Mouse (Mus musculus) cortical plate, adult 2 months (tissue): Measurements from ENCODE around the gene Acbd3. TPM values are rescaled to one million over a fixed set of nuclear protein-coding genes. Genes with fewer than 3 reads are reported as not detected.

Source experiments
- H3K27ac ChIP-seq: fragments of 200-500 bp; 2 replicates; pipeline ENCODE4 v1.5.1; 2012; ENCODE audit warnings: low read length, control low read depth, inconsistent platforms; ENCODE audit not compliant: insufficient read depth
- H3K4me1 ChIP-seq: fragments of 200-500 bp; 2 replicates; pipeline ENCODE4 v1.6.1; 2011; ENCODE audit warnings: low read length; ENCODE audit not compliant: control insufficient read depth, insufficient read depth
- H3K4me3 ChIP-seq: fragments of 200-500 bp; 2 replicates; pipeline ENCODE4 v1.5.1; 2011; ENCODE audit warnings: mild to moderate bottlenecking, low read length, control low read depth; ENCODE audit not compliant: insufficient read depth
- CTCF ChIP-seq: fragments of 200-500 bp; IDR thresholded peaks from 2 replicates; pipeline ENCODE4 v1.5.1; 2011; ENCODE audit warnings: mild to moderate bottlenecking, control low read depth, low read length; ENCODE audit not compliant: insufficient read depth; ENCODE audit errors: extremely low read depth
- POLR2A ChIP-seq: fragments of 200-500 bp; IDR thresholded peaks from 2 replicates; pipeline ENCODE4 v1.6.1; 2011; ENCODE audit warnings: mild to moderate bottlenecking, low read length, control low read depth; ENCODE audit not compliant: insufficient read depth; ENCODE audit errors: extremely low read depth
- polyA plus RNA-seq: library from polyadenylated mRNA; depleted of rRNA; stranded (reverse); fragments of >200 nt; gene quantifications from 2 replicates; pipeline ENCODE4 v1.2.3, GENCODE M21; 2012

Gene Acbd3
- polyA plus RNA-seq, 1 experiment, result 22.5 TPM

- TF ChIP-seq POLR2A, result no peak
- TF ChIP-seq CTCF, result peak; percentile 92
- no peak overlapping the region for H3K27ac ChIP-seq
Measured at GRCm38 (mm10) chr1:180719951-180720689, 5.7 kb upstream of the Acbd3 start.

GRCm38 (mm10) chr1:180722608-180723007 is 3.2 kb upstream of the Acbd3 start:
- H3K4me3 ChIP-seq, result no peak overlapping the region
- H3K4me1 ChIP-seq, result peaks cover 4% of the 10 kb centered on the region; the same call in 1 of the 2 replicates
- TF ChIP-seq POLR2A, result no peak
- no peak for TF ChIP-seq CTCF

More at GRCm38 (mm10) chr1:180719951-180720689, 5.7 kb upstream of the Acbd3 start:
- Histone ChIP-seq H3K4me1 (no peaks in the 10 kb centered on the region), H3K4me3 (no peak overlapping the region)

GRCm38 (mm10) chr1:180723701-180724238 is 2.1 kb upstream of the Acbd3 start:
- TF ChIP-seq CTCF, result no peak
- no peak for TF ChIP-seq POLR2A
- Histone ChIP-seq H3K27ac (no peak overlapping the region), H3K4me3 (no peak overlapping the region), H3K4me1 (peaks cover 4% of the 10 kb centered on the region; the same call in 1 of the 2 replicates)

More at GRCm38 (mm10) chr1:180722608-180723007, 3.2 kb upstream of the Acbd3 start:
- H3K27ac ChIP-seq, result no peak overlapping the region

- no peak for TF ChIP-seq POLR2A
- no peak for TF ChIP-seq CTCF
- H3K4me1 ChIP-seq, result peaks cover 4% of the 10 kb centered on the region; the same call in 1 of the 2 replicates
- H3K27ac ChIP-seq, result no peak overlapping the region
- H3K4me3 ChIP-seq, result peak overlapping the region; percentile 91
Measured at GRCm38 (mm10) chr1:180726183-180726582, 340 bp downstream of the Acbd3 start.

GRCm38 (mm10) chr1:180729231-180729630 is 3.4 kb downstream of the Acbd3 start:
- peaks cover 4% of the 10 kb centered on the region; the same call in 1 of the 2 replicates for H3K4me1 ChIP-seq
- H3K4me3 ChIP-seq, result no peak overlapping the region
- no peak for TF ChIP-seq POLR2A
- TF ChIP-seq CTCF, result no peak
- no peak overlapping the region for H3K27ac ChIP-seq

GRCm38 (mm10) chr1:180747827-180748226 is 22.0 kb downstream of the Acbd3 start:
- TF ChIP-seq CTCF (no peak), POLR2A (no peak)
- Histone ChIP-seq H3K27ac (no peak overlapping the region), H3K4me3 (no peak overlapping the region), H3K4me1 (no peaks in the 10 kb centered on the region)

- Histone ChIP-seq H3K4me3 (no peak overlapping the region), H3K27ac (no peak overlapping the region), H3K4me1 (no peaks in the 10 kb centered on the region)
- no peak for TF ChIP-seq POLR2A
- no peak for TF ChIP-seq CTCF
Measured at GRCm38 (mm10) chr1:180752115-180752514, 26.3 kb downstream of the Acbd3 start.

GRCm38 (mm10) chr1:180754376-180754775 is 28.5 kb downstream of the Acbd3 start:
- Histone ChIP-seq H3K4me3 (no peak overlapping the region), H3K27ac (no peak overlapping the region), H3K4me1 (no peaks in the 10 kb centered on the region)
- TF ChIP-seq CTCF (no peak), POLR2A (no peak)

GRCm38 (mm10) chr1:180756711-180757110 is 30.9 kb downstream of the Acbd3 start:
- H3K27ac ChIP-seq, result no peak overlapping the region
- TF ChIP-seq POLR2A (no peak), CTCF (no peak)
- no peaks in the 10 kb centered on the region for H3K4me1 ChIP-seq
- H3K4me3 ChIP-seq, result no peak overlapping the region
